Comparison of ENCODE assay signal across 15 mouse cellular contexts in genomic region chr9:85380756-85381155, GRCm38 (mm10).
"Had no signal": no experiment of that assay in that cellular context is flagged by ENCODE, and none has a peak within 500 bp of the region (broad histone marks: within the 10 kb centered on the region; RNA-seq: fewer than 3 reads in every experiment).

No protein-coding gene starts in this region.

- H3K4me2 ChIP-seq: limb, embryonic 15.5 days; liver, embryonic 12.5 days; lung, embryonic 14.5 days; midbrain, embryonic 15.5 days; neural tube, embryonic 12.5 days; stomach, embryonic 15.5 days had no signal

- H3K27ac ChIP-seq: layer of hippocampus, adult 2 months; left cerebral cortex, adult 2 months; limb, embryonic 15.5 days; liver, embryonic 12.5 days; midbrain, embryonic 10.5 days; midbrain, embryonic 15.5 days; neural tube, embryonic 12.5 days; stomach, embryonic 15.5 days had no signal

- H3K27me3 ChIP-seq: limb, embryonic 15.5 days; liver, embryonic 12.5 days; midbrain, embryonic 15.5 days; neural tube, embryonic 12.5 days; stomach, embryonic 15.5 days had no signal

- H3K36me3 ChIP-seq: limb, embryonic 15.5 days; liver, embryonic 12.5 days; midbrain, embryonic 10.5 days; midbrain, embryonic 15.5 days; neural tube, embryonic 12.5 days; stomach, embryonic 15.5 days had no signal

- ATAC-seq: liver, embryonic 12.5 days; midbrain, embryonic 15.5 days had no signal

- H3K9me3 ChIP-seq: limb, embryonic 15.5 days; liver, embryonic 12.5 days; midbrain, embryonic 10.5 days; midbrain, embryonic 15.5 days; neural tube, embryonic 12.5 days; stomach, embryonic 15.5 days had no signal

- DNase-seq: kidney, postnatal 10 days; kidney, postnatal 4 days; lung, embryonic 14.5 days; lung, postnatal 10 days; lung, postnatal 4 days; thymus, adult 2 months; thymus, postnatal 36 days had no signal

- H3K4me3 ChIP-seq: layer of hippocampus, adult 2 months; left cerebral cortex, adult 2 months; limb, embryonic 15.5 days; liver, embryonic 12.5 days; midbrain, embryonic 10.5 days; midbrain, embryonic 15.5 days; neural tube, embryonic 12.5 days; stomach, embryonic 15.5 days had no signal

- H3K9ac ChIP-seq: limb, embryonic 15.5 days; liver, embryonic 12.5 days; lung, embryonic 14.5 days; midbrain, embryonic 15.5 days; neural tube, embryonic 12.5 days; stomach, embryonic 15.5 days had no signal

- H3K4me1 ChIP-seq: limb, embryonic 15.5 days; liver, embryonic 12.5 days; midbrain, embryonic 10.5 days; midbrain, embryonic 15.5 days; neural tube, embryonic 12.5 days; stomach, embryonic 15.5 days had no signal
